Mouse (Mus musculus) CH12.LX (cell line): ENCODE data around the gene Glb1.

Experiments
- CTCF ChIP-seq, 2 experiments: IDR thresholded peaks in 1 of 2; conservative IDR thresholded peaks in 1 of 2; 2 replicates each; pipeline ENCODE4 v1.5.1; 2011 to 2012; ENCODE audit warnings: low read depth in 2 of 2, low read length in 2 of 2, improper control_type of control experiment in 1 of 2, inconsistent platforms in 1 of 2, mild to moderate bottlenecking in 1 of 2, moderate library complexity in 1 of 2
- POLR2A ChIP-seq: IDR thresholded peaks from 2 replicates; pipeline ENCODE4 v1.6.1; 2011; ENCODE audit warnings: low read depth, mild to moderate bottlenecking, improper control_type of control experiment, low read length
- ZMIZ1 ChIP-seq: IDR thresholded peaks from 2 replicates; pipeline ENCODE4 v1.6.1; 2012; ENCODE audit warnings: low read depth, mild to moderate bottlenecking, inconsistent platforms, low read length, improper control_type of control experiment
- ZNF384 ChIP-seq: IDR thresholded peaks from 2 replicates; pipeline ENCODE4 v1.6.1; 2012; ENCODE audit warnings: low read depth, low read length, improper control_type of control experiment, inconsistent platforms

- TF ChIP-seq CTCF (conservative IDR thresholded peaks at IDR 0.05 in 1 of 2, IDR thresholded peaks at IDR 0.05 in 1 of 2; ENCODE audit: low read depth in 2 of 2, low read length in 2 of 2), result no peak
- no peak for TF ChIP-seq ZNF384
- TF ChIP-seq ZMIZ1, result no peak
- TF ChIP-seq POLR2A, result no peak
Measured at GRCm38 (mm10) chr9:114377168-114377567, 23.7 kb upstream of the Glb1 start.
